Mouse (Mus musculus) lung, postnatal 0 days (tissue): ENCODE measurements around the gene Gm48551.

Experiments
- CTCF ChIP-seq: IDR thresholded peaks from 2 replicates; pipeline ENCODE4 v1.5.1; 2016; ENCODE audit warnings: antibody characterized with exemption, mild to moderate bottlenecking
- EP300 ChIP-seq: IDR thresholded peaks from 2 replicates; pipeline ENCODE4 v1.6.1; 2016; ENCODE audit warnings: antibody characterized with exemption, mild to moderate bottlenecking, control low read depth

- TF ChIP-seq CTCF (no peak), EP300 (no peak)
Measured at GRCm38 (mm10) chr10:81423476-81424245, 39.4 kb downstream of the Gm48551 start.
